Mouse (Mus musculus): ENCODE measurements at regions not wholly inside any gene's neighbourhood (a gene's known extent, or its start where the extent isn't known, plus 50 kb on each side); places are given as distances from the start of the nearest gene placed in this dataset.
A peak's percentile ranks its signal among the peaks of the same experiment; 100 is the strongest.

GRCm38 (mm10) chr17:3962176-3962575, 266.1 kb upstream of the Nox3 start:
- no peak for DNase-seq (ENCODE audit: low spot score in 2 of 2)

GRCm38 (mm10) chr17:3946540-3946939, 250.5 kb upstream of the Nox3 start:
- no peak for DNase-seq (ENCODE audit: low spot score in 2 of 2)

- peak in 1 of 2 experiments; percentile 6 for DNase-seq (ENCODE audit: low spot score in 2 of 2)
These were observed 240.3 kb upstream of the Nox3 start for GRCm38 (mm10) chr17:3936361-3936760.

GRCm38 (mm10) chr17:3933208-3933607, 237.1 kb upstream of the Nox3 start:
- no peak for DNase-seq (ENCODE audit: low spot score in 2 of 2)

- DNase-seq (ENCODE audit: low spot score in 2 of 2): peak in 1 of 2 experiments; percentile 12
These were observed 236.0 kb upstream of the Nox3 start for GRCm38 (mm10) chr17:3932071-3932470.

GRCm38 (mm10) chr17:3927106-3927505, 231.0 kb upstream of the Nox3 start:
- DNase-seq (ENCODE audit: low spot score in 2 of 2): no peak

GRCm38 (mm10) chr17:3920282-3920681, 224.2 kb upstream of the Nox3 start:
- no peak for DNase-seq (ENCODE audit: low spot score in 2 of 2)

GRCm38 (mm10) chr17:3892826-3893225, 196.8 kb upstream of the Nox3 start:
- DNase-seq (ENCODE audit: low spot score in 2 of 2): peak; percentile 36 to 49

- DNase-seq (ENCODE audit: low spot score in 2 of 2): no peak
These were observed 187.1 kb upstream of the Nox3 start for GRCm38 (mm10) chr17:3883146-3883545.

GRCm38 (mm10) chr17:3879075-3879474, 183.0 kb upstream of the Nox3 start:
- no peak for DNase-seq (ENCODE audit: low spot score in 2 of 2)

- no peak for DNase-seq (ENCODE audit: low spot score in 2 of 2)
These were observed 173.6 kb upstream of the Nox3 start for GRCm38 (mm10) chr17:3869459-3870194.

GRCm38 (mm10) chr17:3862384-3862783, 166.3 kb upstream of the Nox3 start:
- no peak for DNase-seq (ENCODE audit: low spot score in 2 of 2)

GRCm38 (mm10) chr17:3836386-3836785, 140.3 kb upstream of the Nox3 start:
- DNase-seq (ENCODE audit: low spot score in 2 of 2): no peak

- no peak for DNase-seq (ENCODE audit: low spot score in 2 of 2)
These were observed 115.1 kb upstream of the Nox3 start for GRCm38 (mm10) chr17:3811187-3811586.

GRCm38 (mm10) chr17:3803507-3803906, 107.4 kb upstream of the Nox3 start:
- DNase-seq (ENCODE audit: low spot score in 2 of 2): no peak

GRCm38 (mm10) chr17:3792597-3792996, 96.5 kb upstream of the Nox3 start:
- DNase-seq (ENCODE audit: low spot score in 2 of 2): peak; percentile 19 to 34

GRCm38 (mm10) chr17:3782156-3782555, 86.1 kb upstream of the Nox3 start:
- DNase-seq (ENCODE audit: low spot score in 2 of 2): no peak

- DNase-seq (ENCODE audit: low spot score in 2 of 2): no peak
These were observed 81.6 kb upstream of the Nox3 start for GRCm38 (mm10) chr17:3777691-3778090.

GRCm38 (mm10) chr17:3747808-3748335, 51.8 kb upstream of the Nox3 start:
- DNase-seq (ENCODE audit: low spot score in 2 of 2): no peak

All from right cerebral cortex, adult 2 months (tissue).